Mouse (Mus musculus) ES-Bruce4 (cell line): ENCODE measurements at regions not wholly inside any gene's neighbourhood (a gene's known extent, or its start where the extent isn't known, plus 50 kb on each side); places are given as distances from the start of the nearest gene placed in this dataset.

Source experiments
- H3K27ac ChIP-seq: 2 replicates; pipeline ENCODE4 v1.5.1; 2012; ENCODE audit warnings: low read length, inconsistent platforms; ENCODE audit not compliant: insufficient read depth
- H3K27me3 ChIP-seq: 2 replicates; pipeline ENCODE4 v1.6.1; 2012; ENCODE audit warnings: mild to moderate bottlenecking, low read length, inconsistent platforms; ENCODE audit not compliant: control insufficient read depth, poor library complexity, insufficient read depth, severe bottlenecking
- H3K36me3 ChIP-seq: 2 replicates; pipeline ENCODE4 v1.6.1; 2012; ENCODE audit warnings: inconsistent platforms, mild to moderate bottlenecking, low read length, moderate library complexity; ENCODE audit not compliant: control insufficient read depth, poor library complexity, insufficient read depth, severe bottlenecking
- H3K4me1 ChIP-seq: one replicate; pipeline ENCODE4 v1.8.1; 2011; ENCODE audit warnings: low read length; ENCODE audit not compliant: control insufficient read depth, insufficient read depth
- H3K4me3 ChIP-seq: 2 replicates; pipeline ENCODE4 v1.5.1; 2011; ENCODE audit warnings: low read depth, mild to moderate bottlenecking, low read length
- H3K9ac ChIP-seq: 2 replicates; pipeline ENCODE4 v1.6.1; 2012; ENCODE audit warnings: low read depth, mild to moderate bottlenecking, inconsistent platforms; ENCODE audit not compliant: poor library complexity, severe bottlenecking
- H3K9me3 ChIP-seq: replicated peaks from 2 replicates; pipeline ENCODE4 v1.6.1; 2012; ENCODE audit warnings: mild to moderate bottlenecking, low read length, inconsistent platforms; ENCODE audit not compliant: control insufficient read depth, poor library complexity, insufficient read depth, severe bottlenecking
- CTCF ChIP-seq: IDR thresholded peaks from one replicate; pipeline ENCODE4 v1.8.1; 2011; ENCODE audit warnings: low read depth, low read length
- EP300 ChIP-seq: IDR thresholded peaks from 2 replicates; pipeline ENCODE4 v1.6.1; 2011; ENCODE audit warnings: low read depth, low read length; ENCODE audit not compliant: insufficient read depth
- POLR2A ChIP-seq: IDR thresholded peaks from one replicate; pipeline ENCODE4 v1.8.1; 2011; ENCODE audit warnings: low read length; ENCODE audit not compliant: insufficient read depth

GRCm38 (mm10) chr12:35389839-35390238 is 145.0 kb downstream of the Ahr start:
- TF ChIP-seq CTCF (no peak), EP300 (no peak), POLR2A (no peak)
- Histone ChIP-seq H3K27me3 (no peaks in the 10 kb centered on the region), H3K9me3 (no peaks in the 10 kb centered on the region), H3K4me1 (no peaks in the 10 kb centered on the region), H3K36me3 (no peaks in the 10 kb centered on the region), H3K27ac (no peak overlapping the region), H3K9ac (no peak overlapping the region), H3K4me3 (no peak overlapping the region)

GRCm38 (mm10) chr12:35384211-35384610 is 150.6 kb downstream of the Ahr start:
- no peaks in the 10 kb centered on the region for H3K4me1 ChIP-seq
- H3K27me3 ChIP-seq, result no peaks in the 10 kb centered on the region
- no peaks in the 10 kb centered on the region for H3K9me3 ChIP-seq
- H3K9ac ChIP-seq, result no peak overlapping the region
- no peak overlapping the region for H3K27ac ChIP-seq
- no peak overlapping the region for H3K4me3 ChIP-seq
- TF ChIP-seq EP300 (no peak), POLR2A (no peak), CTCF (no peak)
- H3K36me3 ChIP-seq, result no peaks in the 10 kb centered on the region

GRCm38 (mm10) chr12:35377266-35377665 is 157.6 kb downstream of the Ahr start:
- Histone ChIP-seq H3K27me3 (no peaks in the 10 kb centered on the region), H3K9ac (no peak overlapping the region), H3K27ac (no peak overlapping the region), H3K36me3 (no peaks in the 10 kb centered on the region), H3K4me1 (no peaks in the 10 kb centered on the region), H3K4me3 (no peak overlapping the region), H3K9me3 (no peaks in the 10 kb centered on the region)
- TF ChIP-seq CTCF (no peak), EP300 (no peak), POLR2A (no peak)

- no peak overlapping the region for H3K4me3 ChIP-seq
- no peaks in the 10 kb centered on the region for H3K9me3 ChIP-seq
- H3K9ac ChIP-seq, result no peak overlapping the region
- H3K27me3 ChIP-seq, result no peaks in the 10 kb centered on the region
- no peak overlapping the region for H3K27ac ChIP-seq
- no peak for TF ChIP-seq CTCF
- no peak for TF ChIP-seq POLR2A
- no peak for TF ChIP-seq EP300
- H3K4me1 ChIP-seq, result no peaks in the 10 kb centered on the region
- no peaks in the 10 kb centered on the region for H3K36me3 ChIP-seq
Observed at GRCm38 (mm10) chr12:35376365-35376764, 158.5 kb downstream of the Ahr start.

GRCm38 (mm10) chr12:35357901-35358300 is 176.9 kb downstream of the Ahr start:
- H3K27me3 ChIP-seq, result no peaks in the 10 kb centered on the region
- no peak for TF ChIP-seq EP300
- no peak for TF ChIP-seq POLR2A
- TF ChIP-seq CTCF, result no peak
- H3K9ac ChIP-seq, result no peak overlapping the region
- H3K4me1 ChIP-seq, result no peaks in the 10 kb centered on the region
- H3K9me3 ChIP-seq, result no peaks in the 10 kb centered on the region
- H3K4me3 ChIP-seq, result no peak overlapping the region
- H3K27ac ChIP-seq, result no peak overlapping the region
- H3K36me3 ChIP-seq, result no peaks in the 10 kb centered on the region

GRCm38 (mm10) chr12:35338191-35338954 is 196.5 kb downstream of the Ahr start:
- no peaks in the 10 kb centered on the region for H3K4me1 ChIP-seq
- H3K9me3 ChIP-seq, result no peaks in the 10 kb centered on the region
- no peak overlapping the region for H3K9ac ChIP-seq
- no peak for TF ChIP-seq EP300
- no peak for TF ChIP-seq POLR2A
- no peak for TF ChIP-seq CTCF
- H3K27me3 ChIP-seq, result no peaks in the 10 kb centered on the region
- no peaks in the 10 kb centered on the region for H3K36me3 ChIP-seq
- H3K4me3 ChIP-seq, result no peak overlapping the region
- no peak overlapping the region for H3K27ac ChIP-seq
